Mouse (Mus musculus) neural tube, embryonic 14.5 days (tissue): ENCODE measurements at regions not wholly inside any gene's neighbourhood (a gene's known extent, or its start where the extent isn't known, plus 50 kb on each side); places are given as distances from the start of the nearest gene placed in this dataset.
"Not testable (repeated sequence)": the region's sequence is repeated elsewhere in the genome, so short reads cannot be mapped to it uniquely, and the experiment has no call there.

Experiments
- ATAC-seq: fragments of 200-750 bp; cut with Nextera tagmentation; 2 replicates; pipeline ENCODE4 v1.8.0; 2017; ENCODE audit warnings: low read depth, mild to moderate bottlenecking, moderate TSS enrichment, moderate library complexity
- H3K27ac ChIP-seq: fragments of 300-500 bp; sonication (generic); 2 replicates; pipeline ENCODE4 v1.5.1; 2014; ENCODE audit warnings: low read depth, mild to moderate bottlenecking, control low read depth, low read length, moderate library complexity, mixed read lengths
- H3K27me3 ChIP-seq: fragments of 300-500 bp; sonication (generic); 2 replicates; pipeline ENCODE4 v1.6.1; 2014; ENCODE audit warnings: low read length; ENCODE audit not compliant: control insufficient read depth, insufficient read depth
- H3K36me3 ChIP-seq: fragments of 300-500 bp; sonication (generic); 2 replicates; pipeline ENCODE4 v1.6.1; 2014; ENCODE audit warnings: low read length, mixed read lengths; ENCODE audit not compliant: control insufficient read depth, insufficient read depth
- H3K4me1 ChIP-seq: fragments of 300-500 bp; sonication (generic); 2 replicates; pipeline ENCODE4 v1.6.1; 2014; ENCODE audit warnings: low read length; ENCODE audit not compliant: control insufficient read depth, insufficient read depth
- H3K4me2 ChIP-seq: fragments of 300-500 bp; sonication (generic); 2 replicates; pipeline ENCODE4 v1.6.1; 2014; ENCODE audit warnings: mild to moderate bottlenecking, low read depth, low read length, control low read depth
- H3K4me3 ChIP-seq: fragments of 300-500 bp; sonication (generic); 2 replicates; pipeline ENCODE4 v1.5.1; 2014; ENCODE audit warnings: low read depth, low read length, control low read depth, mixed read lengths
- H3K9ac ChIP-seq: fragments of 300-500 bp; sonication (generic); replicated peaks from 2 replicates; pipeline ENCODE4 v1.6.1; 2014; ENCODE audit warnings: low read depth, mild to moderate bottlenecking, control low read depth, low read length, mixed read lengths
- H3K9me3 ChIP-seq: fragments of 300-500 bp; sonication (generic); 2 replicates; pipeline ENCODE4 v1.6.1; 2016; ENCODE audit warnings: low read length; ENCODE audit not compliant: control insufficient read depth
- WGBS: fragments of 180-500 bp; shearing (Covaris S2); extraction: QIAGEN DNeasy Blood & Tissue Kit; methylation state at CpG from one replicate; pipeline ENCODE4 v1.1.7; 2014; 5-methylcytosine and 5-hydroxymethylcytosine counted together

GRCm38 (mm10) chr3:157371509-157371908, 162.5 kb upstream of the Zranb2 start:
- WGBS, result 73% methylated on average over 3 of the region's 3 CpGs
- no peak for ATAC-seq
- H3K27me3 ChIP-seq, result no peaks in the 10 kb centered on the region

GRCm38 (mm10) chr3:157373333-157373732, 160.6 kb upstream of the Zranb2 start:
- Histone ChIP-seq H3K27ac (no peak overlapping the region), H3K4me2 (no peak overlapping the region), H3K4me1 (no peaks in the 10 kb centered on the region), H3K9me3 (no peaks in the 10 kb centered on the region), H3K9ac (no peak overlapping the region), H3K36me3 (no peaks in the 10 kb centered on the region), H3K4me3 (no peak overlapping the region), H3K27me3 (no peaks in the 10 kb centered on the region)
- ATAC-seq, result no peak
- WGBS, result 75% methylated on average over 1 of the region's 1 CpGs

More at GRCm38 (mm10) chr3:157371509-157371908, 162.5 kb upstream of the Zranb2 start:
- Histone ChIP-seq H3K36me3 (no peaks in the 10 kb centered on the region), H3K4me1 (no peaks in the 10 kb centered on the region), H3K4me3 (no peak overlapping the region), H3K9me3 (no peaks in the 10 kb centered on the region), H3K27ac (no peak overlapping the region), H3K4me2 (no peak overlapping the region), H3K9ac (no peak overlapping the region)

DNA sequence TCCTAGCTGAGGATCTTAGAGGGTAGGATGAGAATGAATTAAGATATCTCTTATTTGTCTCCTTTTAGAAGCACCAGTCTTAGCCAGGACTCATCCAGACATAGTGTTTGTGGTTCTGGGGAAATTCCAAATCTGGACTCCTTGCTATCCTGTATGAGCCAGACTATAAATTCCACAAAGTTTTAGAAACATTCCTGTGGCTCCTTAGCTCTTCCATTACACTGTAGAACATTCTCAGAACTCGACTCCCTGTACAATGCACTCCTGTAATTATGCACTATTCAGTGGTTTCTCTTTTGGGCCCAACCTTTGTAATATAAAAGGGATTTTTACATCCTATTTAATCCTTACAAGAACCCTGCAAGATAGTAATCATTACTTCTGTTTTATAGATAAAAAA, 159.8 kb upstream of the Zranb2 start:
- Histone ChIP-seq H3K36me3 (no peaks in the 10 kb centered on the region), H3K9me3 (no peaks in the 10 kb centered on the region), H3K4me2 (no peak overlapping the region), H3K4me3 (no peak overlapping the region), H3K27me3 (no peaks in the 10 kb centered on the region), H3K9ac (no peak overlapping the region), H3K27ac (no peak overlapping the region), H3K4me1 (no peaks in the 10 kb centered on the region)
- no peak for ATAC-seq
- WGBS, result 65% methylated on average over 1 of the region's 1 CpGs

GRCm38 (mm10) chr3:157377531-157377930, 156.4 kb upstream of the Zranb2 start:
- 96% methylated on average over 8 of the region's 8 CpGs for WGBS
- no peaks in the 10 kb centered on the region for H3K27me3 ChIP-seq
- H3K4me3 ChIP-seq, result no peak overlapping the region
- H3K4me1 ChIP-seq, result no peaks in the 10 kb centered on the region
- no peak for ATAC-seq
- no peaks in the 10 kb centered on the region for H3K9me3 ChIP-seq
- no peak overlapping the region for H3K9ac ChIP-seq
- no peaks in the 10 kb centered on the region for H3K36me3 ChIP-seq
- H3K4me2 ChIP-seq, result no peak overlapping the region
- H3K27ac ChIP-seq, result no peak overlapping the region

- Histone ChIP-seq H3K4me1 (no peaks in the 10 kb centered on the region), H3K9me3 (no peaks in the 10 kb centered on the region), H3K27ac (no peak overlapping the region), H3K9ac (no peak overlapping the region), H3K4me2 (no peak overlapping the region), H3K4me3 (no peak overlapping the region), H3K27me3 (no peaks in the 10 kb centered on the region), H3K36me3 (no peaks in the 10 kb centered on the region)
- WGBS, result 80% methylated on average over 7 of the region's 7 CpGs
- no peak for ATAC-seq
Observed at GRCm38 (mm10) chr3:157378127-157378526, 155.8 kb upstream of the Zranb2 start.

- Histone ChIP-seq H3K27me3 (no peaks in the 10 kb centered on the region), H3K36me3 (no peaks in the 10 kb centered on the region), H3K9ac (no peak overlapping the region), H3K4me3 (no peak overlapping the region), H3K4me2 (no peak overlapping the region), H3K27ac (no peak overlapping the region), H3K9me3 (no peaks in the 10 kb centered on the region), H3K4me1 (no peaks in the 10 kb centered on the region)
- ATAC-seq, result no peak
- WGBS, result 92% methylated on average over 1 of the region's 1 CpGs
Observed at GRCm38 (mm10) chr3:157391835-157392234, 142.1 kb upstream of the Zranb2 start.

- Histone ChIP-seq H3K9ac (no peak overlapping the region), H3K9me3 (no peaks in the 10 kb centered on the region), H3K27me3 (no peaks in the 10 kb centered on the region), H3K4me1 (no peaks in the 10 kb centered on the region), H3K27ac (no peak overlapping the region), H3K36me3 (no peaks in the 10 kb centered on the region), H3K4me2 (no peak overlapping the region), H3K4me3 (no peak overlapping the region)
- no peak for ATAC-seq
- 74% methylated on average over 1 of the region's 1 CpGs for WGBS
Observed at GRCm38 (mm10) chr3:157393903-157394302, 140.1 kb upstream of the Zranb2 start.

DNA sequence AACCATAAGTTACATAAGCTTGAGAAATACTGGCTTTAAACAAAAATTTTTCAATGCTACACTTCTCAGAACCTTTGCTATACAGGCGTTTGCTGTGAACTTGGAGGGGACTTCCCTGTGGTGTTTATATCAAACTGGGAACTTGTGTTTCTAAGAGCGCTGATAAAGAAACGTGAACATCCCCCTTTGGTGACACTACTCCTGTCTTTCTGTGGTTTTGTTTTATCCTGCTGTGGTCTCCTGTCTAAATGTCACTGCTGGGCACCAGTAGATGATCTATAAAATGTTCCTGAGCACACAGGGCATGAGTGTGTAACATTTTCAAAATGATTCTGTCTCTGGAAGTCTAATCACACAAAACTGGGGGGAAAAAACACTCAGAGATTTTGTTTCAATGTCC, 134.1 kb upstream of the Zranb2 start:
- no peaks in the 10 kb centered on the region for H3K9me3 ChIP-seq
- H3K4me3 ChIP-seq, result no peak overlapping the region
- H3K27me3 ChIP-seq, result no peaks in the 10 kb centered on the region
- WGBS, result 80% methylated on average over 3 of the region's 3 CpGs
- no peak overlapping the region for H3K27ac ChIP-seq
- no peak overlapping the region for H3K9ac ChIP-seq
- ATAC-seq, result no peak
- no peak overlapping the region for H3K4me2 ChIP-seq
- H3K4me1 ChIP-seq, result no peaks in the 10 kb centered on the region
- H3K36me3 ChIP-seq, result no peaks in the 10 kb centered on the region

- no peak overlapping the region for H3K9ac ChIP-seq
- ATAC-seq, result no peak
- 87% methylated on average over 3 of the region's 3 CpGs for whole genome bisulfite sequencing
Observed at GRCm38 (mm10) chr3:157404054-157404453, 129.9 kb upstream of the Zranb2 start.

GRCm38 (mm10) chr3:157423447-157423846, 110.5 kb upstream of the Zranb2 start:
- not testable (repeated sequence) for H3K27me3 ChIP-seq, H3K9me3 ChIP-seq, H3K27ac ChIP-seq, H3K4me1 ChIP-seq, ATAC-seq, H3K4me2 ChIP-seq, H3K36me3 ChIP-seq, H3K4me3 ChIP-seq, H3K9ac ChIP-seq
- WGBS, result 29% methylated on average over 1 of the region's 1 CpGs

More at GRCm38 (mm10) chr3:157404054-157404453, 129.9 kb upstream of the Zranb2 start:
- Histone ChIP-seq H3K27ac (no peak overlapping the region), H3K4me1 (no peaks in the 10 kb centered on the region), H3K36me3 (no peaks in the 10 kb centered on the region), H3K4me2 (no peak overlapping the region), H3K4me3 (no peak overlapping the region), H3K9me3 (no peaks in the 10 kb centered on the region), H3K27me3 (no peaks in the 10 kb centered on the region)
